Mouse (Mus musculus) stomach, postnatal 0 days (tissue): ENCODE data around the gene Abcc3.

Experiments used
- CTCF ChIP-seq: IDR thresholded peaks from 2 replicates; pipeline ENCODE4 v1.5.1; 2016; ENCODE audit warnings: antibody characterized with exemption, low read depth, mild to moderate bottlenecking, moderate library complexity
- EP300 ChIP-seq: optimal IDR thresholded peaks from 2 replicates; pipeline ENCODE3; 2016; ENCODE audit warnings: antibody characterized with exemption

GRCm38 (mm10) chr11:94389724-94390396, 2.9 kb downstream of the Abcc3 start:
- no peak for TF ChIP-seq CTCF
- no peak for TF ChIP-seq EP300
